Mouse (Mus musculus) bone marrow macrophage, adult 2 months (primary cell): ENCODE results near the gene Cyp4a10.

Source experiments
- CTCF ChIP-seq: IDR thresholded peaks from 2 replicates; pipeline ENCODE4 v1.5.1; 2012; ENCODE audit warnings: low read depth, mild to moderate bottlenecking, low read length, moderate library complexity
- POLR2A ChIP-seq: IDR thresholded peaks from 2 replicates; pipeline ENCODE4 v1.6.1; 2012; ENCODE audit warnings: mild to moderate bottlenecking, low read depth, low read length, borderline replicate concordance

- TF ChIP-seq POLR2A = no peak
- TF ChIP-seq CTCF = no peak
Observed at GRCm38 (mm10) chr4:115496001-115496400, 22.1 kb upstream of the Cyp4a10 start, which contains the start of gene Cyp4a14.
